Mouse (Mus musculus) limb, embryonic 15.5 days (tissue): ENCODE results near the gene Lat2. TPM values are rescaled to one million over a fixed set of nuclear protein-coding genes. Genes with fewer than 3 reads are reported as not detected.

Experiments used
- microRNA-seq: library from miRNA; unstranded; fragments of <30 nt; microRNA quantifications from one replicate; pipeline ENCODE4, GENCODE M21; 2016
- polyA plus RNA-seq: library from polyadenylated mRNA; unstranded; fragments of >200 nt; fragmentation: Nextera tagmentation; extraction: Ambion mirVana; gene quantifications from 2 replicates; pipeline ENCODE4 v1.2.1, GENCODE M21; 2015

Lat2 gene
- polyA plus RNA-seq, 1 experiment from 2014 or later, result 8.8 TPM

Small RNA genes lying within 50 kb of the gene (microRNA-seq; reads per million reads assigned to microRNA genes)
- gene Mir7228, result not detected

Other genes with a start within 250 kb of the Lat2 start
- 93.5 and 102 TPM in 2 replicates for gene Gtf2ird1, start 158.3 kb downstream of the Lat2 start, polyA plus RNA-seq
- gene Clip2, start 62.6 kb downstream of the Lat2 start, polyA plus RNA-seq, result 3.3 and 3.9 TPM in 2 replicates
- gene Syna, start 54.9 kb downstream of the Lat2 start, polyA plus RNA-seq, result 0.09 and 0.17 TPM in 2 replicates
- 226 and 241 TPM in 2 replicates for gene Rfc2, start 33.7 kb downstream of the Lat2 start, polyA plus RNA-seq
- gene Eif4h, start 24.5 kb upstream of the Lat2 start, polyA plus RNA-seq, result 408 and 425 TPM in 2 replicates
- gene Limk1, start 73.6 kb upstream of the Lat2 start, polyA plus RNA-seq, result 4.7 and 7.0 TPM in 2 replicates
- 178 and 206 TPM in 2 replicates for gene Eln, start 132.3 kb upstream of the Lat2 start, polyA plus RNA-seq